Comparison of ENCODE assay signal across 9 mouse cellular contexts in the genomic region with DNA sequence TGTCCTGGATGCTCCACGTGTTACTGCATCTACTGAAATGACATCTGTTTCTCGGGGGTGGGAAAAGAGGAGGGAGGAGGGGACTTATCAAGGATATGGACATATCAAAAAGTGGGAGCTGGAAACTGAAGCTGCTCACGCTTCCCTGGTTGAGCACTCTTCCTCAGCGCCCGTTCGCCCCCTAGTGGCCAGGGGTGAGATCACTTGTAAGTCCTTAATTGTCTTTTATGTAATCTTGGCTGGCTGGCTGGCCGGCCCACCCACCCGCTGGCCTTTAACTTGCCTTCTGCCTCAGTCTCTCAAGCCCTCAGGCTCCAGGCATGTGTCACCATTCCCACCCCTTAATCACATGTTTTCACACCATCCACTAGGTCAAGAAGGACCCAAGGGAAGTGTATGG. TPM values are rescaled to one million over a fixed set of nuclear protein-coding genes. Genes with fewer than 3 reads are reported as not detected.
DNase-seq lines count a peak whose midpoint lies in the region; ATAC-seq and TF ChIP-seq lines count a peak whose summit lies in the region.
"Had no signal": no experiment of that assay in that cellular context is flagged by ENCODE, and none has a peak within 500 bp of the region (broad histone marks: within the 10 kb centered on the region; RNA-seq: fewer than 3 reads in every experiment).

No protein-coding gene starts in this region.

- peak; percentile 96 for TF ChIP-seq CTCF in hindbrain, postnatal 0 days (IDR thresholded peaks at IDR 0.05; ENCODE audit: low read depth)
- TF ChIP-seq CTCF in testis, adult 2 months (IDR thresholded peaks at IDR 0.05; ENCODE audit: control insufficient read depth, insufficient read depth, insufficient replicate concordance, low read depth, low read length): peak; percentile 88

- H3K4me2 ChIP-seq in liver, embryonic 12.5 days: no peak overlapping the region
- no peak overlapping the region for H3K4me2 ChIP-seq in hindbrain, postnatal 0 days (ENCODE audit: low read depth, low read length)
- H3K4me2 ChIP-seq in neural tube, embryonic 11.5 days (ENCODE audit: low read depth): no peak overlapping the region
- H3K4me2 ChIP-seq: embryonic facial prominence, embryonic 15.5 days had no signal

- H3K9me3 ChIP-seq in liver, embryonic 12.5 days (replicated peaks): no peaks in the 10 kb centered on the region
- H3K9me3 ChIP-seq in hindbrain, postnatal 0 days (ENCODE audit: low read length): no peaks in the 10 kb centered on the region
- H3K9me3 ChIP-seq in limb, embryonic 10.5 days (replicated peaks): no peaks in the 10 kb centered on the region
- no peaks in the 10 kb centered on the region for H3K9me3 ChIP-seq in neural tube, embryonic 11.5 days (ENCODE audit: control insufficient read depth, low read length)
- H3K9me3 ChIP-seq: embryonic facial prominence, embryonic 15.5 days had no signal

- H3K27ac ChIP-seq in liver, embryonic 12.5 days: no peak overlapping the region
- H3K27ac ChIP-seq in hindbrain, postnatal 0 days: peak overlapping the region; percentile 45; the same call in 1 of the 2 replicates
- no peak overlapping the region for H3K27ac ChIP-seq in limb, embryonic 10.5 days
- H3K27ac ChIP-seq in neural tube, embryonic 11.5 days (ENCODE audit: low read depth, low read length): no peak overlapping the region
- no peak overlapping the region for H3K27ac ChIP-seq in testis, adult 2 months (ENCODE audit: control insufficient read depth, insufficient read depth, low read depth, low read length)
- H3K27ac ChIP-seq: embryonic facial prominence, embryonic 15.5 days had no signal

- ATAC-seq in liver, embryonic 12.5 days: no peak
- peak; percentile 45 for ATAC-seq in frontal cortex, adult (ENCODE audit: low TSS enrichment)
- ATAC-seq in hindbrain, postnatal 0 days: 0 out of 2 replicates have a peak, but pooled peaks have one; percentile 15
- no peak for ATAC-seq in neural tube, embryonic 11.5 days (ENCODE audit: insufficient read depth, low FRiP score, low TSS enrichment)

- H3K9ac ChIP-seq in liver, embryonic 12.5 days: no peak overlapping the region
- H3K9ac ChIP-seq in hindbrain, postnatal 0 days (replicated peaks; ENCODE audit: low read length): no peak overlapping the region
- H3K9ac ChIP-seq in neural tube, embryonic 11.5 days (ENCODE audit: low read length): no peak overlapping the region
- H3K9ac ChIP-seq: embryonic facial prominence, embryonic 15.5 days had no signal

- TF ChIP-seq POLR2A in testis, adult 2 months (IDR thresholded peaks at IDR 0.05; ENCODE audit: control insufficient read depth, low read depth, low read length): no peak

- 10% methylated on average over 8 of the region's 8 CpGs for WGBS in liver, embryonic 12.5 days (ENCODE audit: insufficient replicate concordance)
- WGBS in hindbrain, postnatal 0 days: 5% methylated on average over 8 of the region's 8 CpGs
- WGBS in limb, embryonic 10.5 days: 3% methylated on average over 8 of the region's 8 CpGs
- 2% methylated on average over 8 of the region's 8 CpGs for WGBS in neural tube, embryonic 11.5 days

- no peak overlapping the region for H3K4me3 ChIP-seq in liver, embryonic 12.5 days
- H3K4me3 ChIP-seq in hindbrain, postnatal 0 days (ENCODE audit: low read length): no peak overlapping the region
- no peak overlapping the region for H3K4me3 ChIP-seq in limb, embryonic 10.5 days
- H3K4me3 ChIP-seq in neural tube, embryonic 11.5 days (ENCODE audit: low read depth, low read length): no peak overlapping the region
- H3K4me3 ChIP-seq in testis, adult 2 months (ENCODE audit: control insufficient read depth, low read depth, low read length): no peak overlapping the region
- H3K4me3 ChIP-seq: embryonic facial prominence, embryonic 15.5 days had no signal

- H3K4me1 ChIP-seq in liver, embryonic 12.5 days: peaks cover 30% of the 10 kb centered on the region
- H3K4me1 ChIP-seq in hindbrain, postnatal 0 days (ENCODE audit: insufficient read depth, low read length): peaks cover 20% of the 10 kb centered on the region
- H3K4me1 ChIP-seq in limb, embryonic 10.5 days: peaks cover 77% of the 10 kb centered on the region
- H3K4me1 ChIP-seq in neural tube, embryonic 11.5 days (ENCODE audit: control insufficient read depth, insufficient read depth, low read length): peaks cover 12% of the 10 kb centered on the region
- no peaks in the 10 kb centered on the region for H3K4me1 ChIP-seq in testis, adult 2 months (ENCODE audit: control insufficient read depth, insufficient read depth, low read length)

- peak; percentile 86 for DNase-seq in liver
- DNase-seq in cerebellum, adult 18-20 months: peak; percentile 90 to 94
- peak; percentile 93 for DNase-seq in hindbrain, postnatal 0 days (ENCODE audit: low spot score)
- DNase-seq in limb, embryonic 10.5 days (ENCODE audit: low spot score): peak; percentile 92
- DNase-seq in neural tube, embryonic 11.5 days (ENCODE audit: low spot score): peak; percentile 92

- H3K27me3 ChIP-seq in liver, embryonic 12.5 days (replicated peaks): no peaks in the 10 kb centered on the region
- no peaks in the 10 kb centered on the region for H3K27me3 ChIP-seq in hindbrain, postnatal 0 days (ENCODE audit: insufficient read depth, low read length)
- peaks cover 20% of the 10 kb centered on the region for H3K27me3 ChIP-seq in limb, embryonic 10.5 days (ENCODE audit: low read depth, poor library complexity, severe bottlenecking)
- H3K27me3 ChIP-seq in neural tube, embryonic 11.5 days (ENCODE audit: control insufficient read depth, insufficient read depth, low read length): no peaks in the 10 kb centered on the region
- H3K27me3 ChIP-seq in testis, adult 2 months (ENCODE audit: control insufficient read depth, insufficient read depth, low read length): no peaks in the 10 kb centered on the region
- H3K27me3 ChIP-seq: embryonic facial prominence, embryonic 15.5 days had no signal

- H3K36me3 ChIP-seq in liver, embryonic 12.5 days: peaks cover 84% of the 10 kb centered on the region
- H3K36me3 ChIP-seq in hindbrain, postnatal 0 days (ENCODE audit: insufficient read depth, low read length): peaks cover 44% of the 10 kb centered on the region
- peaks cover 90% of the 10 kb centered on the region for H3K36me3 ChIP-seq in limb, embryonic 10.5 days
- peaks cover 22% of the 10 kb centered on the region for H3K36me3 ChIP-seq in neural tube, embryonic 11.5 days (ENCODE audit: control insufficient read depth, insufficient read depth, low read length)
- H3K36me3 ChIP-seq in testis, adult 2 months (ENCODE audit: control insufficient read depth, insufficient read depth, low read length): no peaks in the 10 kb centered on the region

RNA-seq across cellular contexts. Expression of gene Agap3, which starts 34.1 kb away (rescaled TPM):
- 25.5 and 26.5 TPM in 2 replicates for polyA plus RNA-seq in liver, embryonic 12.5 days (2016; fragmentation: Nextera tagmentation; extraction: Ambion mirVana)
- total RNA-seq in hindbrain, postnatal 0 days (2014; rRNA removed): 277 and 287 TPM in 2 replicates
- 112 and 121 TPM in 2 replicates for polyA plus RNA-seq in hindbrain, postnatal 0 days (2015; fragmentation: Nextera tagmentation; extraction: Ambion mirVana)
- 39.8 and 42.7 TPM in 2 replicates for polyA plus RNA-seq in limb, embryonic 10.5 days (2016; fragmentation: Nextera tagmentation; extraction: Ambion mirVana)
- 61.0 and 72.0 TPM in 2 replicates for polyA plus RNA-seq in neural tube, embryonic 11.5 days (2014; fragmentation: Nextera tagmentation; extraction: Ambion mirVana)
- polyA plus RNA-seq in testis, adult 2 months (2012; rRNA removed): 29.5 and 31.0 TPM in 2 replicates

RNA-seq across cellular contexts. Expression of gene Tmub1, which starts 38.4 kb away (rescaled TPM):
- 6.7 and 7.2 TPM in 2 replicates for polyA plus RNA-seq in liver, embryonic 12.5 days (2016; fragmentation: Nextera tagmentation; extraction: Ambion mirVana)
- 74.6 and 78.4 TPM in 2 replicates for total RNA-seq in hindbrain, postnatal 0 days (2014; rRNA removed)
- 50.0 and 51.2 TPM in 2 replicates for polyA plus RNA-seq in hindbrain, postnatal 0 days (2015; fragmentation: Nextera tagmentation; extraction: Ambion mirVana)
- 22.1 and 24.2 TPM in 2 replicates for polyA plus RNA-seq in limb, embryonic 10.5 days (2016; fragmentation: Nextera tagmentation; extraction: Ambion mirVana)
- polyA plus RNA-seq in neural tube, embryonic 11.5 days (2014; fragmentation: Nextera tagmentation; extraction: Ambion mirVana): 31.5 and 33.1 TPM in 2 replicates
- 5.7 and 6.2 TPM in 2 replicates for polyA plus RNA-seq in testis, adult 2 months (2012; rRNA removed)

RNA-seq across cellular contexts. Expression of gene Gbx1, which starts 40.9 kb away (rescaled TPM):
- not detected in 2 replicates for polyA plus RNA-seq in liver, embryonic 12.5 days (2016; fragmentation: Nextera tagmentation; extraction: Ambion mirVana)
- 6.5 and 11.3 TPM in 2 replicates for total RNA-seq in hindbrain, postnatal 0 days (2014; rRNA removed)
- 4.1 and 4.4 TPM in 2 replicates for polyA plus RNA-seq in hindbrain, postnatal 0 days (2015; fragmentation: Nextera tagmentation; extraction: Ambion mirVana)
- 0.04 TPM in 1 of 2 replicates, not detected in the other for polyA plus RNA-seq in limb, embryonic 10.5 days (2016; fragmentation: Nextera tagmentation; extraction: Ambion mirVana)
- 0.92 and 1.3 TPM in 2 replicates for polyA plus RNA-seq in neural tube, embryonic 11.5 days (2014; fragmentation: Nextera tagmentation; extraction: Ambion mirVana)
- polyA plus RNA-seq in testis, adult 2 months (2012; rRNA removed): 0.11 and 0.16 TPM in 2 replicates
- polyA plus RNA-seq: embryonic facial prominence, embryonic 15.5 days had no signal

RNA-seq across cellular contexts. Expression of gene Fastk, which starts 41.0 kb away (rescaled TPM):
- polyA plus RNA-seq in liver, embryonic 12.5 days (2016; fragmentation: Nextera tagmentation; extraction: Ambion mirVana): 72.4 and 78.0 TPM in 2 replicates
- 200 and 203 TPM in 2 replicates for total RNA-seq in hindbrain, postnatal 0 days (2014; rRNA removed)
- polyA plus RNA-seq in hindbrain, postnatal 0 days (2015; fragmentation: Nextera tagmentation; extraction: Ambion mirVana): 99.2 and 101 TPM in 2 replicates
- polyA plus RNA-seq in limb, embryonic 10.5 days (2016; fragmentation: Nextera tagmentation; extraction: Ambion mirVana): 101 and 118 TPM in 2 replicates
- 89.7 and 93.7 TPM in 2 replicates for polyA plus RNA-seq in neural tube, embryonic 11.5 days (2014; fragmentation: Nextera tagmentation; extraction: Ambion mirVana)
- polyA plus RNA-seq in testis, adult 2 months (2012; rRNA removed): 243 and 247 TPM in 2 replicates

RNA-seq across cellular contexts. Expression of gene Asb10, which starts 54.7 kb away (rescaled TPM):
- 0.11 TPM in 1 of 2 replicates, not detected in the other for polyA plus RNA-seq in liver, embryonic 12.5 days (2016; fragmentation: Nextera tagmentation; extraction: Ambion mirVana)
- 0.10 TPM in 1 of 2 replicates, not detected in the other for total RNA-seq in hindbrain, postnatal 0 days (2014; rRNA removed)
- polyA plus RNA-seq in hindbrain, postnatal 0 days (2015; fragmentation: Nextera tagmentation; extraction: Ambion mirVana): 0.16 and 0.21 TPM in 2 replicates
- 0.13 and 0.15 TPM in 2 replicates for polyA plus RNA-seq in limb, embryonic 10.5 days (2016; fragmentation: Nextera tagmentation; extraction: Ambion mirVana)
- polyA plus RNA-seq in neural tube, embryonic 11.5 days (2014; fragmentation: Nextera tagmentation; extraction: Ambion mirVana): 0.38 TPM in 1 of 2 replicates, not detected in the other
- 0.46 and 0.52 TPM in 2 replicates for polyA plus RNA-seq in testis, adult 2 months (2012; rRNA removed)

Comparison
In these comparisons a context has a peak if more than half of its experiments do, and no peak if none do; other contexts are left out.
1. ATAC-seq: peak in frontal cortex, adult (single experiment) and hindbrain, postnatal 0 days (single experiment); none in liver, embryonic 12.5 days (single experiment) and neural tube, embryonic 11.5 days (single experiment).
2. Peak in every context shown above with its lines, with median percentiles within 50 percentile points of each other: DNase-seq.